Mouse (Mus musculus) spleen, adult 2 months (tissue): ENCODE data around the gene Plxna1.

Experiments
- CTCF ChIP-seq: fragments of 200-500 bp; IDR thresholded peaks from 2 replicates; pipeline ENCODE4 v1.5.1; 2011; ENCODE audit warnings: mild to moderate bottlenecking, inconsistent platforms; ENCODE audit not compliant: insufficient read depth, insufficient read length, insufficient replicate concordance; ENCODE audit errors: extremely low read depth
- POLR2A ChIP-seq: fragments of 200-500 bp; IDR thresholded peaks from 2 replicates; pipeline ENCODE4 v1.6.1; 2011; ENCODE audit warnings: low read depth, low read length, inconsistent platforms

GRCm38 (mm10) chr6:89409041-89409440 lies 46.6 kb upstream of the Plxna1 start:
- TF ChIP-seq CTCF: no peak
- no peak for TF ChIP-seq POLR2A
